Mouse (Mus musculus) small intestine, adult 2 months (tissue): Measurements from ENCODE around the gene Ints6.

ENCODE experiments used
- CTCF ChIP-seq: fragments of 200-500 bp; IDR thresholded peaks from 2 replicates; pipeline ENCODE4 v1.5.1; 2012; ENCODE audit warnings: low read depth, mild to moderate bottlenecking, control low read depth, inconsistent platforms, low read length, moderate library complexity, mixed read lengths; ENCODE audit not compliant: insufficient replicate concordance, insufficient read length; ENCODE audit errors: extremely low read depth
- POLR2A ChIP-seq: fragments of 200-500 bp; IDR thresholded peaks from 2 replicates; pipeline ENCODE4 v1.6.1; 2012; ENCODE audit warnings: low read depth, mild to moderate bottlenecking, control low read depth, inconsistent platforms, low read length, moderate library complexity

- TF ChIP-seq CTCF (no peak), POLR2A (no peak)
These were observed 112.6 kb downstream of the Ints6 start for GRCm38 (mm10) chr14:62648405-62648804.
